8 mouse cellular contexts compared by ENCODE assay signal in genomic region chr4:119359196-119359971, GRCm38 (mm10). TPM values are rescaled to one million over a fixed set of nuclear protein-coding genes. Genes with fewer than 3 reads are reported as not detected.
DNase-seq lines count a peak whose midpoint lies in the region; ATAC-seq lines count a peak whose summit lies in the region.

No protein-coding gene starts in this region.

- no peaks in the 10 kb centered on the region for H3K36me3 ChIP-seq in kidney, embryonic 15.5 days
- no peaks in the 10 kb centered on the region for H3K36me3 ChIP-seq in forebrain, embryonic 12.5 days (replicated peaks)
- H3K36me3 ChIP-seq in kidney, embryonic 16.5 days (ENCODE audit: insufficient read depth, low read length), result no peaks in the 10 kb centered on the region
- H3K36me3 ChIP-seq in midbrain, embryonic 11.5 days (ENCODE audit: control insufficient read depth, insufficient read depth, low read length), result no peaks in the 10 kb centered on the region

- no peak for DNase-seq in kidney, postnatal 14 days
- DNase-seq in WW6 (ENCODE audit: low read depth, low spot score), result peak; percentile 43
- DNase-seq in midbrain, embryonic 11.5 days (ENCODE audit: low spot score, missing footprints), result peak; percentile 95
- peak; percentile 50 for DNase-seq in thymus, postnatal 25 days
- DNase-seq in natural killer cell, adult 2 months (ENCODE audit: low spot score in 2 of 2), result no peak

- H3K4me2 ChIP-seq in kidney, embryonic 15.5 days, result peak overlapping the region; percentile 69
- H3K4me2 ChIP-seq in forebrain, embryonic 12.5 days, result peak overlapping the region; percentile 64
- peak overlapping the region; percentile 70 for H3K4me2 ChIP-seq in kidney, embryonic 16.5 days (replicated peaks; ENCODE audit: low read depth, low read length)
- peak overlapping the region; percentile 50 for H3K4me2 ChIP-seq in midbrain, embryonic 11.5 days

- peak overlapping the region; percentile 45 for H3K9ac ChIP-seq in kidney, embryonic 15.5 days
- H3K9ac ChIP-seq in forebrain, embryonic 12.5 days, result peak overlapping the region; percentile 51
- peak overlapping the region; percentile 68 for H3K9ac ChIP-seq in kidney, embryonic 16.5 days (replicated peaks; ENCODE audit: low read length)
- H3K9ac ChIP-seq in midbrain, embryonic 11.5 days (ENCODE audit: low read length), result peak overlapping the region; percentile 60

- H3K4me3 ChIP-seq in kidney, embryonic 15.5 days (replicated peaks), result peak overlapping the region; percentile 45
- peak overlapping the region; percentile 40 for H3K4me3 ChIP-seq in forebrain, embryonic 12.5 days (replicated peaks)
- peak overlapping the region; percentile 50 for H3K4me3 ChIP-seq in kidney, embryonic 16.5 days (ENCODE audit: low read length)
- H3K4me3 ChIP-seq in midbrain, embryonic 11.5 days (ENCODE audit: low read depth, low read length), result peak overlapping the region; percentile 28

- peak overlapping the region; percentile 60 for H3K27ac ChIP-seq in kidney, embryonic 15.5 days
- peak overlapping the region; percentile 61; the same call in 1 of the 2 replicates for H3K27ac ChIP-seq in forebrain, embryonic 12.5 days
- H3K27ac ChIP-seq in kidney, embryonic 16.5 days (ENCODE audit: low read length), result peak overlapping the region; percentile 51
- no peak overlapping the region for H3K27ac ChIP-seq in midbrain, embryonic 11.5 days (ENCODE audit: low read depth, low read length)

- no peaks in the 10 kb centered on the region for H3K27me3 ChIP-seq in kidney, embryonic 15.5 days
- H3K27me3 ChIP-seq in forebrain, embryonic 12.5 days, result 0 out of 2 replicates have a peak, but pooled peaks cover 6% of the 10 kb centered on the region
- no peaks in the 10 kb centered on the region for H3K27me3 ChIP-seq in kidney, embryonic 16.5 days (ENCODE audit: insufficient read depth, low read length)
- H3K27me3 ChIP-seq in midbrain, embryonic 11.5 days (ENCODE audit: control insufficient read depth, insufficient read depth, low read length), result no peaks in the 10 kb centered on the region

- peak; percentile 73; the same call in 1 of the 2 replicates for ATAC-seq in kidney, embryonic 15.5 days (replicated peaks; ENCODE audit: low FRiP score)
- ATAC-seq in forebrain, embryonic 12.5 days (ENCODE audit: low FRiP score), result no peak
- ATAC-seq in kidney, embryonic 16.5 days (ENCODE audit: low FRiP score, low TSS enrichment), result peak; percentile 65; the same call in 1 of the 2 replicates
- no peak for ATAC-seq in midbrain, embryonic 11.5 days (ENCODE audit: low FRiP score)

- H3K9me3 ChIP-seq in kidney, embryonic 15.5 days (replicated peaks), result no peaks in the 10 kb centered on the region
- H3K9me3 ChIP-seq in forebrain, embryonic 12.5 days, result no peaks in the 10 kb centered on the region
- no peaks in the 10 kb centered on the region for H3K9me3 ChIP-seq in kidney, embryonic 16.5 days (ENCODE audit: low read length)
- H3K9me3 ChIP-seq in midbrain, embryonic 11.5 days (ENCODE audit: control insufficient read depth, low read length), result no peaks in the 10 kb centered on the region

- WGBS in kidney, embryonic 15.5 days, result 5% methylated on average over 30 of the region's 30 CpGs
- 9% methylated on average over 30 of the region's 30 CpGs for WGBS in forebrain, embryonic 12.5 days
- 5% methylated on average over 30 of the region's 30 CpGs for WGBS in kidney, embryonic 16.5 days
- WGBS in midbrain, embryonic 11.5 days, result 10% methylated on average over 30 of the region's 30 CpGs

- H3K4me1 ChIP-seq in kidney, embryonic 15.5 days, result no peaks in the 10 kb centered on the region
- H3K4me1 ChIP-seq in forebrain, embryonic 12.5 days, result peaks cover 6% of the 10 kb centered on the region; the same call in 1 of the 2 replicates
- H3K4me1 ChIP-seq in kidney, embryonic 16.5 days (ENCODE audit: insufficient read depth, low read length), result 0 out of 2 replicates have a peak, but pooled peaks cover 3% of the 10 kb centered on the region
- no peaks in the 10 kb centered on the region; the same call in 1 of the 2 replicates for H3K4me1 ChIP-seq in midbrain, embryonic 11.5 days (ENCODE audit: control insufficient read depth, insufficient read depth, low read length)

RNA-seq across cellular contexts. Expression of gene Ppih, which starts 39.0 kb away (rescaled TPM):
- 102 and 115 TPM in 2 replicates for polyA plus RNA-seq in kidney, embryonic 15.5 days (2015; fragmentation: Nextera tagmentation; extraction: Ambion mirVana)
- polyA plus RNA-seq in forebrain, embryonic 12.5 days (2016; fragmentation: Nextera tagmentation; extraction: Ambion mirVana), result 117 and 118 TPM in 2 replicates
- polyA plus RNA-seq in kidney, embryonic 16.5 days (2015; fragmentation: Nextera tagmentation; extraction: Ambion mirVana), result 88.6 and 93.5 TPM in 2 replicates
- 123 and 124 TPM in 2 replicates for polyA plus RNA-seq in midbrain, embryonic 11.5 days (2014; fragmentation: Nextera tagmentation; extraction: Ambion mirVana)

RNA-seq across cellular contexts. Expression of gene Ccdc30, which starts 55.9 kb away (rescaled TPM):
- polyA plus RNA-seq in kidney, embryonic 15.5 days (2015; fragmentation: Nextera tagmentation; extraction: Ambion mirVana), result 6.6 and 6.8 TPM in 2 replicates
- polyA plus RNA-seq in forebrain, embryonic 12.5 days (2016; fragmentation: Nextera tagmentation; extraction: Ambion mirVana), result 11.8 and 13.4 TPM in 2 replicates
- polyA plus RNA-seq in kidney, embryonic 16.5 days (2015; fragmentation: Nextera tagmentation; extraction: Ambion mirVana), result 7.5 TPM in 2 replicates
- 8.8 and 10.4 TPM in 2 replicates for polyA plus RNA-seq in midbrain, embryonic 11.5 days (2014; fragmentation: Nextera tagmentation; extraction: Ambion mirVana)

Comparison
In these comparisons a context has a peak if more than half of its experiments do, and no peak if none do; other contexts are left out.
1. ATAC-seq: peak in kidney, embryonic 15.5 days (single experiment) and kidney, embryonic 16.5 days (single experiment); none in forebrain, embryonic 12.5 days (single experiment) and midbrain, embryonic 11.5 days (single experiment).
2. DNase-seq: peak in WW6 (single experiment), midbrain, embryonic 11.5 days (single experiment) and thymus, postnatal 25 days (single experiment); none in kidney, postnatal 14 days (single experiment) and natural killer cell, adult 2 months (0 of 2).
3. Peak in every context shown above with its lines, with median percentiles within 50 percentile points of each other: H3K4me2 ChIP-seq, H3K4me3 ChIP-seq and H3K9ac ChIP-seq.